Mouse (Mus musculus): Measurements from ENCODE around the gene Sesn1.

DNA sequence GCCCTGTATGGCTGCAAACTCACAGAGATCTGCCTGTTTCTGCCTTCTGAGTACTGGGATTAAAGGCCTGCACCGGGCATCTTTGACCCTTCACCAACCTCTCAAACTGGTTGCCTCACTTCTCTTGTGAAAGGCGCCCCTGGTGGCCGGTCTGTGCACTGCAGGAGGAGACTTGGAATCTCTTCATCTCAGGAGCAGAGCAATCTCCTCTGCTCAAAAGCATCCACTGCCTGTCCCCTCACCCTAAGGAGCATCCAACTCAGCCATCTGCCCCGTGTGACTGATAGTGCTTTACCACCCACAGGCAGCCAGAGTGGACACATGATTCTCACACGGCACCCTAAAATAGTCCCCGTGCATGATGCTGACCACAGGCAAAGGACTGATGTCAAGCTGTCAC lies 123.8 kb downstream of the Sesn1 start:
- no peak for TF ChIP-seq MAZ (IDR thresholded peaks at IDR 0.05; ENCODE audit: low read depth, low read length)
- peak; percentile 75 to 93 (median 92) for TF ChIP-seq CTCF (IDR thresholded peaks at IDR 0.05 in 2 of 3, conservative IDR thresholded peaks at IDR 0.05 in 1 of 3; ENCODE audit: control insufficient read depth in 1 of 3, insufficient read depth in 1 of 3, low read depth in 2 of 3, low read length in 3 of 3, poor library complexity in 1 of 3, severe bottlenecking in 1 of 3)
- no peak for TF ChIP-seq MXI1 (IDR thresholded peaks at IDR 0.05; ENCODE audit: low read depth, low read length)
- TF ChIP-seq USF1 (IDR thresholded peaks at IDR 0.05; ENCODE audit: low read depth, low read length) = no peak
- TF ChIP-seq CHD1 (IDR thresholded peaks at IDR 0.05; ENCODE audit: low read depth, low read length) = no peak
- no peak for TF ChIP-seq GABPA (IDR thresholded peaks at IDR 0.05; ENCODE audit: low read depth, low read length)
- TF ChIP-seq ZC3H11A (IDR thresholded peaks at IDR 0.05; ENCODE audit: low read depth, low read length) = no peak
- no peak for TF ChIP-seq MYC (IDR thresholded peaks at IDR 0.05; ENCODE audit: low read depth, low read length)
- no peak for TF ChIP-seq POLR2A (IDR thresholded peaks at IDR 0.05; ENCODE audit: control insufficient read depth in 1 of 2, insufficient read depth in 1 of 2, low read depth in 1 of 2, low read length in 2 of 2, poor library complexity in 1 of 2)
- no peak for TF ChIP-seq TCF12 (IDR thresholded peaks at IDR 0.05; ENCODE audit: low read depth, low read length)
- TF ChIP-seq GATA1 (IDR thresholded peaks at IDR 0.05; ENCODE audit: low read depth, low read length) = no peak
- TF ChIP-seq MAFK (IDR thresholded peaks at IDR 0.05; ENCODE audit: borderline replicate concordance, low read depth, low read length) = no peak
- TF ChIP-seq UBTF (IDR thresholded peaks at IDR 0.05; ENCODE audit: borderline replicate concordance, insufficient read depth, low read depth, low read length) = no peak

Data from MEL (cell line).